Mouse (Mus musculus) thymus, postnatal 36 days (tissue): Measurements from ENCODE around the gene Vash2.
"Not testable (repeated sequence)": the region's sequence is repeated elsewhere in the genome, so short reads cannot be mapped to it uniquely, and the experiment has no call there.

ENCODE experiments used
- DNase-seq, 2 experiments: peaks; one replicate each; pipeline ENCODE4 v3.0.0; 2022; ENCODE audit warnings: mixed read lengths in 2 of 2

Vash2 gene

GRCm38 (mm10) chr1:190974833-190975232 lies 4.3 kb downstream of the Vash2 start:
- no peak for DNase-seq

DNA sequence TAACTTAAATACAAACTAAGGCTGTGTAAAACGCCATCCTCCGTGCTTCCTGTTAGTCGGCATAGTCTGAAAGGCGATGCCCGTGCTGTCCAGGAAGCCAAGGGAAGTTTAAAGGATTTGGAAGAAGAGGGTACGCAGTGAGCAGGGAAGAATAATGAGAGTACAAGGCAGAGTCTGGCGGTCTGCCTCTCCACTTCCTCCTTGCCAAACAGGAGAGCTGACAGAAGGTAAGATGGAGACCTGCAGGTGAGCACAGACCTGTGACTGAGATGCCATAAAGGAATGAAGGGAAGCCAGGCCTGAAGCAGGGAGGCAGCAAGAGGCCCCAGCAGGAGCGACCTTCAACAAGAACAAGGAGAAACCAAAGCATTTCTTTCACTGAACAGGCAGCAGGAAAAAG lies 4.9 kb downstream of the Vash2 start:
- no peak for DNase-seq

GRCm38 (mm10) chr1:190972612-190973192 lies 6.4 kb downstream of the Vash2 start:
- no peak for DNase-seq

GRCm38 (mm10) chr1:190971708-190972610 lies 7.1 kb downstream of the Vash2 start:
- DNase-seq, result no peak

DNA sequence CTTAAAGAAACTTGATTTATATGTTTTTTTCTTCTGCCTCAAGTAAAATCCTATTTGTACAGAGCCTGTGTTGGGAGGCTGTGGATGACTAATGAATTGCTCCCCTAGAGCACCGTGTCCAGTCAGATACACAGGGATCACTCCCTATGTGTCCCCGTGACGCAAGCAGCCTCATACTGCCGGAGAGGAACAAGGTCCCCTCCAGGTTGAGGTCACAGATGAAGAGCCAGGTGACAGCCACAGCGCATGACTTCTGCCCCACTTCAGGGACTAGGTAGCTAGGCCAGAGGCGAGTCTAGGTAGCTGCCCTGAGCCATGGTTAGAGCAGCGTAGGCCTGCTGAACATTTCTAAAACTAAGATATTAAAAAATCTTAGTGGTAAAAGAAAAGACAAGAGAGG lies 11.1 kb downstream of the Vash2 start:
- no peak for DNase-seq

GRCm38 (mm10) chr1:190964992-190965780 lies 13.9 kb downstream of the Vash2 start:
- DNase-seq, result no peak

DNA sequence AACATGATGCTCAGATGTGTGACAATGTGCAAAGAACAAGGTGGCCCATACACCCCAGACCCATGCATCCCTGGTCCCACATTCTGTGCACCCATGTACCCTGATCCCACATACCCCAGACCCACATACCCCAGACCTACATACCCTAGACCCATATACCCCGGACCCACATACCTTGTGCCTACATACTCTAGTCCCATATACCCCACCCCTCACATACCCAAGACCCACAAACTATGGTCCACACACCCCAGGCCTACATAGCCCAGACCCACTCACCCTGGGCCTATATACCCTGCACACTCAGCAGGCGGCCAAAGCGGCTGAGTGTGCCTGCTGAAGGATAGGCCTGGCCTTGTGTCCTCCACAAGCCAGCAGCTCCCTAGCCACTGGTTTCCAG lies 16.3 kb downstream of the Vash2 start:
- no peak for DNase-seq

DNA sequence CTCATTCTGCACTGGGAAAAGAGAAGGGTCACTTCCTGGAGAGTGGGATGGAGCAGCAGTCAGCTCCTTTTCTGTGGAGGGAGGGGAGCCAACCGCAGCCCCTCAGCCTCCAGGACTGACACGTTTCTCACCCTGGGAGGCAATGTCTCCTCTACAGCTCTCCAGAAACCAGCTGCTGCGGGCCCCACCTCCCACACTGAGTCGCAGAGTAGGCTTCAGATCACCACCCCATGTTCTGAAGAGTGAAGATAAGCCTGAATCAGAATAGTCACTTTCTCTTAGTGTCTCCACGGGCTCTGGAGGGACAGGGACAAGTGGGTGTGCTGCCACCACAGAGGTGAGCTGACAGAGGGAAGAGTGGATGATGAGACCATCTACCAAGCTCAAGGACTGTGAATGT lies 20.3 kb downstream of the Vash2 start:
- no peak for DNase-seq

DNA sequence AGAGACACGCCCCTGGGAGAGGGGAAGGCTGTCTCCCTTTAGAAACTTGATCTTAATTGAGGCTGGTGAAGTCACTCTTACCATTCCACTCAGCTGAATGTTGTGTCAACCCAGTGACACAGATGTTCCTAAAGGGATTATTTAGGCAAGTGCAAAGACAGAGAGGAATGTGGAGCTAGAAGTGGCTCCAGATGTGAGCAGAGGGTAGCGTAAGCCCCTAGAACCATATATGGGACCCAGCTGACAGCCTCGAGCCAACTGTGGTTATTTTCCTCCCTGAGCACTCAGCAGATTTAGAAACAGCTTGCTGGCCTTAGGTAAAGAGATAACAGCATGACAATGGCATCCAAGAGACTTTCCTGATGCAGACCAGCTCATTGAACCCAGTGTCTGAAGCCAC lies 26.1 kb downstream of the Vash2 start:
- DNase-seq, result no peak

DNA sequence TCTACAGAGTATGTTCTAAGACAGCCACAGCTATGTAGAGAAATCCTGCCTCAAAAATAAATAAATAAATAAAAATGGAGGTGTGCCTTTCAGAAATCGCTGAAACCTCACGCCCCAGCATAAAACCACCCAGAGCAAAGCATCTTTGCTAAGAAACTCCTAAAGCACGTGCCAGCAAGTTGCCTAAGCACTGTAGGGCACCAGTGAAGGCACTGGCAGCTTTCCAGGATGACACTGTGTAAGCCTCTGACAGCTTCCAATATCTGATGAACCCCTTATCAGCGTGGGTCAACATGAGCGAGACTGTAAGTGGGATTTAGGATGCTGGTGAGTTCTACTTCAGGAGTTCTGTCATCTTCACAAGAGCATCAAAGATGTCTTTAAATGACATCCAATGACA lies 28.1 kb downstream of the Vash2 start:
- no peak for DNase-seq

- no peak for DNase-seq
Measured at GRCm38 (mm10) chr1:190948846-190949245, 30.2 kb downstream of the Vash2 start.

GRCm38 (mm10) chr1:190948439-190948838 lies 30.7 kb downstream of the Vash2 start:
- DNase-seq, result no peak

DNA sequence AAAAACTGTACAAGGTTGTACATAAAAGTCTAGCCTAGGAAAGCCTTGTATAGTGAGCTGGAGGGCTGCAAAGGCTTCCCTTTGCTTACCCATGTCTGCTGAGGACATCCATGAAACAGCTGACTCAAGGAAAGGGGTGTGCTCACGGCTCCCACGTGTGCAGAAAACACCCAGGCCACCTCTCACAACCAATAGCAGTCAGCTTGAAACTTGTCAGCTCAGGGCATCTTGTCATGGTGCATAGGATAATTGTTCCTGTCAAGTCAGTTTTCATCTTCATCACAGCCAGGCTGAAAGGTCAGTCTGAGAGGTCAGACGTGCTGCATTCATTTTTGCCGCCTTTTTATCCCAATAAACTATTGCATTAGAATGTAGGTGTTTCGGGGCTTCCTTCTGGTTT lies 31.1 kb downstream of the Vash2 start:
- DNase-seq, result no peak

- DNase-seq, result peak; percentile 53 to 61
Measured at GRCm38 (mm10) chr1:190944109-190944760, 34.9 kb downstream of the Vash2 start.

DNA sequence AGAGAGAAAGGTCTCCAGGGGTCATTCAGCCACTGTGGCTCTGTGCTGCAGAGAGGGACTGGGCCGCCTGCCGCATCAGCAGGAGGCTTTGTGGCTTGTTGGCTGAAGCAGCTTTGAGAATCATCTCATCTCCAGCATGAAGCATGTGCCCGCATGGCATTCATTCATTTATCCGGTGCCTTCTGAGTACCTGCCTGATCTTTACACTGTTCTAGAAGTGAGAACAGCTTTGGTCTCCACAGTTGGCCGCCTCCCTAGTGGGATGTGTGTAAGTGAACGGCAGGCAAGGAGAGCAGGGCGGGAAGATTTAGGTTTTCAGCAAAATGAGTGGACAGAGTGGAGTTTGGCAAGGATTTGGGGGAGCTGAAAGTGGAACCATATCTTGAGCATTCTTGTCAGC lies 39.3 kb downstream of the Vash2 start:
- no peak for DNase-seq

DNA sequence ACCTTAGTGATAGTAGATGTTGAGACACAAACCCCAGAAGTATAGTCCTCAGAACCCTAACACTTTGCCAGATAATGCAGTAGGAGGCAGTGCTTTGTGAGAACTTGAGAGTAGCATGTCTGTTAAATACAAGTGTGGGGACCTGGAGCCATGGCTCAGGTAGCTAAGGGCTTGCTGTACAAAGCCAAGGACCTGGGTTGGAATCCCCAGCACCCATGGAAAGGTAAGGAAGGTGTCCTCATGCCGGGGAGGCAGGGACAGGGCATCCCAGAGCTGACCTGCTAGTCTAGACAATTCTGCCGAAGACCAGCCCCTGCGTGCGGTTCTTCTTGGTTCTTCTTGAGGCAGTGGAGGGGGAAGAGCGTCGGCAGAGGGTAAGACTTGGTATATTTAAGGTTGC lies 48.9 kb downstream of the Vash2 start:
- no peak for DNase-seq

GRCm38 (mm10) chr1:190929010-190929695 lies 49.9 kb downstream of the Vash2 start:
- no peak for DNase-seq

DNA sequence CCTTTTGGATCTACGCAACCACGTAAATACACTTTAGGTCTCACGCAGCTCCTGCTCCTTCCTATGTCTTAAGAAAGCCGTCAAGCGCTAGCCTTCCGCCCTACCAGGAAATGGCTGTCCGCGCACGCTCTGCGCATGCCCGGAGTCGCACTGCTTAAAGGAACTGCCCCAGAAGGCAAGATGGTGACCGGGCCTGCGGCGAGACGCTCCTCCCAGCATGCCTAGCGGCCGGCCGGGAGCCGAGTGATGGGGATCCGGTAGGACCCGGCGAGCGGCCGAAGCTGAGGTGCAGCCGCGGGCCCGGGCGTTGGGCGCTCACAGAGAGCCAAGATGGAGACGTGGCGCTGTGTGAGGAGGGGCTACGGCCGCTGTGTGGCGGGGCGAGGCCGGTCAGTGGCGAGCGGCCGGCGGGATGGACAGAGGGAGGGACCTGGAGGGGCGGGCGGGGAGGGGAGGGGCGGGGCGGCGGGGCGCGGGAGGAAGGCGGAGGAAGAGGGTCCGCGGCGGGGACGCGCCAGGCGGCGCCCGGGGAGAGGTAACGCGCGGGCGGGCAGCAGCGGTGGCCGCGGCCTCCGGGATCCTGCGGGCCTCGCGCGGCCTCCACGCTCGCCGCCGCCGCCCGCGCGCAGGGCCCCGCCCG lies 50.6 kb downstream of the Vash2 start:
- peak; percentile 98 to 99 for DNase-seq

GRCm38 (mm10) chr1:190927751-190928369 lies 51.2 kb downstream of the Vash2 start:
- no peak for DNase-seq

GRCm38 (mm10) chr1:190927311-190927710 lies 51.8 kb downstream of the Vash2 start:
- DNase-seq, result no peak

GRCm38 (mm10) chr1:190924812-190925211 lies 54.3 kb downstream of the Vash2 start, which contains the start of gene Angel2:
Gene Angel2 (plus strand): TSS chr1:190925112.
- not testable (repeated sequence) for DNase-seq
